Mouse (Mus musculus): ENCODE measurements around the gene Chmp2b. TPM values are rescaled to one million over a fixed set of nuclear protein-coding genes. Genes with fewer than 3 reads are reported as not detected.

Chmp2b gene
- polyA plus RNA-seq, 1 experiment from 2014 or later = 104 TPM

DNA sequence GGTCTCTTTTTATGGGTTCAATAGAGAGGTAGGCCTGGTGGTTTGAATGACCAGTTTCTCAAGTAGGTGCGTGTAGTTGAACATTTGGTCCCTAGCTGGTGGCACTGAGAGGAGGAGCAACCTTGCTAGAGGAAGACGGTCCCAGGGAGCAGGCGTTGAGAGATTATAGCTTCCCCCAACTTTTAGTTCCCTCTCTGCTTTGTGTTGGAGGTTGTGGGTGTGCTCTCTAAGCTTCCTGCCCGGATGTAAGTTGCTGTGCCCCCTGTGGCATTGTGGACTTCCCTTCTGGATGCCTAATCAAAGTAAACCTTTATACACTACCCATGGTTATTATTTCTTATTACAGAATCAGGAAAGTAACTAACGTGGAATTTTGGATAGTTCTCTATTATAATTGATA, 66.5 kb downstream of the Chmp2b start:
- Histone ChIP-seq H3K9me3 (ENCODE audit: low read length) (no peaks in the 10 kb centered on the region), H3K4me1 (ENCODE audit: insufficient read depth, low read depth, low read length) (no peaks in the 10 kb centered on the region), H3K36me3 (ENCODE audit: insufficient read depth, low read length) (no peaks in the 10 kb centered on the region), H3K4me2 (replicated peaks; ENCODE audit: low read depth, low read length) (no peak overlapping the region), H3K27ac (ENCODE audit: low read length) (no peak overlapping the region), H3K27me3 (replicated peaks; ENCODE audit: insufficient read depth, low read length) (no peaks in the 10 kb centered on the region), H3K4me3 (ENCODE audit: low read depth, low read length) (no peak overlapping the region), H3K9ac (replicated peaks; ENCODE audit: low read depth) (no peak overlapping the region)
- TF ChIP-seq EP300 (IDR thresholded peaks at IDR 0.05) (no peak), CTCF (IDR thresholded peaks at IDR 0.05) (no peak)
- DNase-seq (ENCODE audit: low spot score) = no peak
- WGBS = 54% methylated on average over 5 of the region's 5 CpGs
- ATAC-seq = no peak

Other genes with a start within 250 kb of the Chmp2b start
- gene Pou1f1, start 42.2 kb downstream of the Chmp2b start, polyA plus RNA-seq (2015; fragmentation: Nextera tagmentation; extraction: Ambion mirVana) = not detected in 2 replicates

Measured in lung, postnatal 0 days (tissue).